Mouse (Mus musculus) midbrain, embryonic 13.5 days (tissue): ENCODE data around the gene Cpa2. TPM values are rescaled to one million over a fixed set of nuclear protein-coding genes. Genes with fewer than 3 reads are reported as not detected.
A peak's percentile ranks its signal among the peaks of the same experiment; 100 is the strongest.

Experiments used
- ATAC-seq: fragments of 200-750 bp; cut with Nextera tagmentation; 2 replicates; pipeline ENCODE4 v1.8.0; 2017; ENCODE audit warnings: mild to moderate bottlenecking, moderate TSS enrichment, moderate library complexity
- H3K27ac ChIP-seq: fragments of 300-500 bp; sonication (generic); 2 replicates; pipeline ENCODE4 v1.5.1; 2015; ENCODE audit warnings: inconsistent platforms, mild to moderate bottlenecking, moderate library complexity
- H3K27me3 ChIP-seq: fragments of 300-500 bp; sonication (generic); 2 replicates; pipeline ENCODE4 v1.6.1; 2015; ENCODE audit warnings: mild to moderate bottlenecking, inconsistent platforms
- H3K36me3 ChIP-seq: fragments of 300-500 bp; sonication (generic); 2 replicates; pipeline ENCODE4 v1.6.1; 2015; ENCODE audit warnings: mild to moderate bottlenecking, inconsistent platforms
- H3K4me1 ChIP-seq: fragments of 300-500 bp; sonication (generic); replicated peaks from 2 replicates; pipeline ENCODE4 v1.6.1; 2015; ENCODE audit warnings: inconsistent platforms
- H3K4me2 ChIP-seq: fragments of 300-500 bp; sonication (generic); replicated peaks from 2 replicates; pipeline ENCODE4 v1.6.1; 2015; ENCODE audit warnings: moderate library complexity, mild to moderate bottlenecking, inconsistent platforms
- H3K4me3 ChIP-seq: fragments of 300-500 bp; sonication (generic); replicated peaks from 2 replicates; pipeline ENCODE4 v1.5.1; 2015; ENCODE audit warnings: mild to moderate bottlenecking, inconsistent platforms
- H3K9ac ChIP-seq: fragments of 300-500 bp; sonication (generic); replicated peaks from 2 replicates; pipeline ENCODE4 v1.6.1; 2015; ENCODE audit warnings: mild to moderate bottlenecking, inconsistent platforms
- H3K9me3 ChIP-seq: fragments of 300-500 bp; sonication (generic); 2 replicates; pipeline ENCODE4 v1.6.1; 2016; ENCODE audit warnings: mild to moderate bottlenecking, inconsistent platforms
- WGBS: fragments of 180-500 bp; shearing (Covaris S2); methylation state at CpG from one replicate; pipeline ENCODE4 v1.1.7; 2015; 5-methylcytosine and 5-hydroxymethylcytosine counted together
- polyA plus RNA-seq: library from polyadenylated mRNA; unstranded; fragments of >200 nt; fragmentation: Nextera tagmentation; extraction: Ambion mirVana; gene quantifications from 2 replicates; pipeline ENCODE4 v1.2.1, GENCODE M21; 2015

Cpa2 gene
- polyA plus RNA-seq, 1 experiment from 2014 or later: 7.1 TPM

- Histone ChIP-seq H3K9ac (no peak overlapping the region), H3K36me3 (no peaks in the 10 kb centered on the region), H3K27me3 (no peaks in the 10 kb centered on the region), H3K9me3 (no peaks in the 10 kb centered on the region), H3K4me1 (no peaks in the 10 kb centered on the region), H3K4me2 (no peak overlapping the region), H3K4me3 (no peak overlapping the region), H3K27ac (no peak overlapping the region)
- WGBS: 36% methylated on average over 3 of the region's 3 CpGs
- ATAC-seq: no peak
Measured at GRCm38 (mm10) chr6:30535340-30535739, 6.0 kb upstream of the Cpa2 start.

DNA sequence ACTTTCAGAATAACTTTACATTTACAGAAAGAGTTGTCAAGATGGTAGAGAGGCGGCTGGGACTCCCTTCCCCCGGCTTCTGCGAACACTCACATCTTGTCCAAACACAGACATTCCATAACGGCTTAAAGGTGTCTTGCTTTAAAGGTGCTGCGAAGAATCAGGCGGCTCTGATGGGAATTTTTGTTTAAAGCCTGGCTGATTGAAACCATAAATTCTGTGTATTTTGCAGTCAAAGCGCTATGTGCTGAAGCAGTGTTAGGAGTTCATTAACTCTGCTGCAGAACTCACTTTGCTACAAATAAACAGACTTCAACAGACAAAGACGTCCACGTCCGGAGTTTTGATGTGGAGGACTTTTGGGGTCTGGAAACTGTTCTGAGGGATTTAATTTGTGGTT lies 3.1 kb upstream of the Cpa2 start:
- no peak overlapping the region for H3K27ac ChIP-seq
- peaks cover 3% of the 10 kb centered on the region; the same call in 1 of the 2 replicates for H3K4me1 ChIP-seq
- no peak for ATAC-seq
- H3K27me3 ChIP-seq: no peaks in the 10 kb centered on the region
- H3K4me2 ChIP-seq: no peak overlapping the region
- H3K36me3 ChIP-seq: no peaks in the 10 kb centered on the region
- H3K9me3 ChIP-seq: no peaks in the 10 kb centered on the region
- no peak overlapping the region for H3K4me3 ChIP-seq
- no peak overlapping the region for H3K9ac ChIP-seq
- 69% methylated on average over 10 of the region's 10 CpGs for WGBS

GRCm38 (mm10) chr6:30538800-30539199 lies 2.6 kb upstream of the Cpa2 start:
- ATAC-seq: no peak

DNA sequence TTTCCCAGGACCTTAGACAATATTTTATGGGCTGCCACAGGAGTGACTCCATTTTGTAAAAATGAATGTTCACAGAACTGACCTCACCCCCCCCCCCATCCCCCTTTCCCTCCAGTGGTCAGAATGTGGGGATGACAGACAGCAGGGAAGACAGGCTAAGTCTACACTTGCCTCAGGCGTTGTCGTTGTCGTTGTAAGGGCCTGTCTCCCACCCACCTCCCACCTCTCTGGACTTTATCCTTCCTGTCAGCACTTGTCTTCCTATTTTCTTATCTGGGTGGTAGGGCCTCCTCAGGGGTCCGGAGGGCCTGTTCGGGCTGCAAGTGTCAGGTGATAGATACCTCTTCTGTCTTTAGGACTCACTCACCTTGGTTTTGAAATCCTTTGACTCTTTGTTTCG lies 895 bp downstream of the Cpa2 start:
- Histone ChIP-seq H3K9ac (no peak overlapping the region), H3K4me3 (no peak overlapping the region), H3K9me3 (no peaks in the 10 kb centered on the region), H3K27ac (no peak overlapping the region), H3K4me1 (peaks cover 29% of the 10 kb centered on the region), H3K36me3 (no peaks in the 10 kb centered on the region), H3K4me2 (no peak overlapping the region), H3K27me3 (no peaks in the 10 kb centered on the region)
- ATAC-seq: no peak
- 82% methylated on average over 6 of the region's 6 CpGs for WGBS

More at GRCm38 (mm10) chr6:30538800-30539199, 2.6 kb upstream of the Cpa2 start:
- Histone ChIP-seq H3K4me1 (peaks cover 8% of the 10 kb centered on the region; the same call in 1 of the 2 replicates), H3K36me3 (no peaks in the 10 kb centered on the region), H3K9me3 (no peaks in the 10 kb centered on the region), H3K27ac (no peak overlapping the region), H3K4me3 (no peak overlapping the region), H3K9ac (no peak overlapping the region), H3K4me2 (no peak overlapping the region), H3K27me3 (no peaks in the 10 kb centered on the region)
- WGBS: 77% methylated on average over 5 of the region's 5 CpGs

- ATAC-seq: no peak
- WGBS: 57% methylated on average over 12 of the region's 12 CpGs
- no peaks in the 10 kb centered on the region for H3K36me3 ChIP-seq
Measured at GRCm38 (mm10) chr6:30543077-30543476, 1.7 kb downstream of the Cpa2 start.

GRCm38 (mm10) chr6:30543851-30544250 lies 2.5 kb downstream of the Cpa2 start:
- no peak for ATAC-seq
- Histone ChIP-seq H3K4me1 (peaks cover 43% of the 10 kb centered on the region), H3K4me2 (no peak overlapping the region), H3K4me3 (no peak overlapping the region), H3K27ac (no peak overlapping the region), H3K27me3 (no peaks in the 10 kb centered on the region), H3K36me3 (no peaks in the 10 kb centered on the region), H3K9ac (no peak overlapping the region), H3K9me3 (no peaks in the 10 kb centered on the region)
- 37% methylated on average over 8 of the region's 8 CpGs for WGBS

More at GRCm38 (mm10) chr6:30543077-30543476, 1.7 kb downstream of the Cpa2 start:
- no peak overlapping the region for H3K4me3 ChIP-seq
- peaks cover 36% of the 10 kb centered on the region for H3K4me1 ChIP-seq
- H3K27me3 ChIP-seq: no peaks in the 10 kb centered on the region
- no peak overlapping the region for H3K27ac ChIP-seq
- H3K9ac ChIP-seq: no peak overlapping the region
- no peak overlapping the region for H3K4me2 ChIP-seq
- H3K9me3 ChIP-seq: no peaks in the 10 kb centered on the region

DNA sequence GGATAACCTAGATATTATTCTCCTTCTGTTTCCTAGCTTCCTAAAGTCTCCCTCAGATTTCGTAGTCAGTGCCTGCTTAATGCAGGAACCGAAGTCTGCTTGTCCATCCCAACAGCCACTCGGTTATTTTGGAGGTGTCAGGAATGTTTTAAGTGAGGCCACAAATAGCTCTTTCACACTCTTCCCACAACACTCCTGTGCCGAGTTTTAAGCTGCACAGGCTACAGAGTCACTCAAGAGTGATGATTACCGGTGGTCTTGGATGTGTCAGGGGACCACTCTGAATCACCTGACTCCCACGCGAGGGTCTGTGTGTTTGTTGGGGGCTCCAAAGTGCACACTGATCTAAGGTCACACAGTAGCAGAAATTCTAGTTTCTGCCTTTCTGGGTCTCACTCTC lies 4.3 kb downstream of the Cpa2 start:
- H3K36me3 ChIP-seq: no peaks in the 10 kb centered on the region
- H3K4me1 ChIP-seq: peaks cover 52% of the 10 kb centered on the region
- H3K4me2 ChIP-seq: no peak overlapping the region
- H3K27me3 ChIP-seq: no peaks in the 10 kb centered on the region
- WGBS: 78% methylated on average over 7 of the region's 7 CpGs
- H3K27ac ChIP-seq: peak overlapping the region; percentile 92
- H3K9ac ChIP-seq: no peak overlapping the region
- H3K9me3 ChIP-seq: no peaks in the 10 kb centered on the region
- ATAC-seq: no peak
- H3K4me3 ChIP-seq: no peak overlapping the region

- Histone ChIP-seq H3K4me1 (peaks cover 60% of the 10 kb centered on the region), H3K4me2 (peak overlapping the region; percentile 54), H3K27me3 (no peaks in the 10 kb centered on the region), H3K9ac (peak overlapping the region; percentile 63), H3K9me3 (no peaks in the 10 kb centered on the region), H3K36me3 (no peaks in the 10 kb centered on the region), H3K4me3 (peak overlapping the region; percentile 24), H3K27ac (peak overlapping the region; percentile 92)
- peak; percentile 74 for ATAC-seq
- WGBS: 7% methylated on average over 17 of the region's 17 CpGs
Measured at GRCm38 (mm10) chr6:30546571-30547273, 5.3 kb downstream of the Cpa2 start.

DNA sequence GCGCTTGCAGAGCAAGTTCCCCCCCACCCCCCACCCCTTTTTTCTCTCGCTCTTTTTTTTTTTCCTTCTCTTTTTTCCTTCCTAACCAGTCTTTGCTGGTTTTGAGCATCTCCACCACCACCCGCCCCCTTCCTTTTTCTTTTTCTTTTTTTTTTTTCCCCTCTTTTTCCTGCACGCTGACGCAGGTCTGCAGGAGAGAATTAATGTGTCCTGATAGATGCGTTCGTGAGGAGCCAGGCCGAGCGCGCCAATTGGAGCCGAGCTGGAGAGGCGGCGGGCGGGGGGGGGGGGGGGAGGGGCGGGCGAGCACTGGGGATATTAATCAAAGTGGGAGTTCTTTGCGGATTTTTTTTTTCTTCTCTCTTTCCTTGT lies 5.9 kb downstream of the Cpa2 start:
- ATAC-seq: peak; percentile 47; the same call in 1 of the 2 replicates
- WGBS: under 1% methylated on average over 16 of the region's 17 CpGs

GRCm38 (mm10) chr6:30547656-30548306 lies 6.4 kb downstream of the Cpa2 start:
- Histone ChIP-seq H3K4me3 (no peak overlapping the region), H3K27me3 (no peaks in the 10 kb centered on the region), H3K27ac (peak overlapping the region; percentile 65), H3K36me3 (no peaks in the 10 kb centered on the region), H3K9ac (no peak overlapping the region), H3K4me1 (peaks cover 69% of the 10 kb centered on the region), H3K9me3 (no peaks in the 10 kb centered on the region), H3K4me2 (peak overlapping the region; percentile 54)
- ATAC-seq: no peak
- WGBS: 12% methylated on average over 9 of the region's 9 CpGs

More for the DNA sequence above, 5.9 kb downstream of the Cpa2 start:
- Histone ChIP-seq H3K9me3 (no peaks in the 10 kb centered on the region), H3K4me2 (peak overlapping the region; percentile 54), H3K36me3 (no peaks in the 10 kb centered on the region), H3K4me3 (peak overlapping the region; percentile 24), H3K4me1 (peaks cover 64% of the 10 kb centered on the region), H3K9ac (peak overlapping the region; percentile 63), H3K27ac (peak overlapping the region; percentile 92), H3K27me3 (no peaks in the 10 kb centered on the region)

- Histone ChIP-seq H3K4me2 (0 out of 2 replicates have a peak overlapping the region, but pooled peaks have one; percentile 9), H3K4me1 (peaks cover 70% of the 10 kb centered on the region), H3K9me3 (no peaks in the 10 kb centered on the region), H3K4me3 (no peak overlapping the region), H3K9ac (no peak overlapping the region), H3K36me3 (no peaks in the 10 kb centered on the region), H3K27ac (peak overlapping the region; percentile 85), H3K27me3 (no peaks in the 10 kb centered on the region)
- no peak for ATAC-seq
- WGBS: 9% methylated on average over 15 of the region's 15 CpGs
Measured at GRCm38 (mm10) chr6:30549231-30549761, 7.9 kb downstream of the Cpa2 start.

GRCm38 (mm10) chr6:30550496-30551192 lies 9.3 kb downstream of the Cpa2 start:
- ATAC-seq: no peak
- no peaks in the 10 kb centered on the region for H3K36me3 ChIP-seq
- H3K4me1 ChIP-seq: peaks cover 64% of the 10 kb centered on the region
- peak overlapping the region; percentile 93 for H3K27ac ChIP-seq
- WGBS: 52% methylated on average over 7 of the region's 7 CpGs
- H3K4me2 ChIP-seq: no peak overlapping the region
- no peaks in the 10 kb centered on the region for H3K9me3 ChIP-seq
- H3K27me3 ChIP-seq: no peaks in the 10 kb centered on the region
- no peak overlapping the region for H3K4me3 ChIP-seq
- H3K9ac ChIP-seq: no peak overlapping the region
